Mouse (Mus musculus): ENCODE data around the gene C1ql4.

GRCm38 (mm10) chr15:99087253-99088075, at the start of gene C1ql4:
- TF ChIP-seq CTCF (IDR thresholded peaks at IDR 0.05; ENCODE audit: control insufficient read depth, insufficient read depth, insufficient read length) (no peak), USF1 (IDR thresholded peaks at IDR 0.05; ENCODE audit: low read depth) (no peak), FOSL1 (IDR thresholded peaks at IDR 0.05; ENCODE audit: insufficient read depth, low read length, poor library complexity, severe bottlenecking) (no peak), MYOD1 (IDR thresholded peaks at IDR 0.05; ENCODE audit: control insufficient read depth, insufficient read length, low read depth) (no peak)

Data from C2C12 (cell line).